Mouse (Mus musculus) forebrain, embryonic 12.5 days (tissue): ENCODE data around the gene Map3k3. TPM values are rescaled to one million over a fixed set of nuclear protein-coding genes. Genes with fewer than 3 reads are reported as not detected.
"Not testable (repeated sequence)": the region's sequence is repeated elsewhere in the genome, so short reads cannot be mapped to it uniquely, and the experiment has no call there.

Experiments used
- ATAC-seq: fragments of 200-750 bp; cut with Nextera tagmentation; 2 replicates; pipeline ENCODE4 v1.8.0; 2017; ENCODE audit warnings: moderate TSS enrichment; ENCODE audit not compliant: low FRiP score
- H3K27ac ChIP-seq: fragments of 300-500 bp; sonication (generic); 2 replicates; pipeline ENCODE4 v1.5.1; 2016; ENCODE audit warnings: mild to moderate bottlenecking
- H3K27me3 ChIP-seq: fragments of 300-500 bp; sonication (generic); 2 replicates; pipeline ENCODE4 v1.6.1; 2016; ENCODE audit warnings: mild to moderate bottlenecking
- H3K36me3 ChIP-seq: fragments of 300-500 bp; sonication (generic); replicated peaks from 2 replicates; pipeline ENCODE4 v1.6.1; 2016; ENCODE audit warnings: mild to moderate bottlenecking
- H3K4me1 ChIP-seq: fragments of 300-500 bp; sonication (generic); 2 replicates; pipeline ENCODE4 v1.6.1; 2016
- H3K4me2 ChIP-seq: fragments of 300-500 bp; sonication (generic); 2 replicates; pipeline ENCODE4 v1.6.1; 2016; ENCODE audit warnings: mild to moderate bottlenecking, moderate library complexity
- H3K4me3 ChIP-seq: fragments of 300-500 bp; sonication (generic); replicated peaks from 2 replicates; pipeline ENCODE4 v1.5.1; 2016; ENCODE audit warnings: mild to moderate bottlenecking
- H3K9ac ChIP-seq: fragments of 300-500 bp; sonication (generic); 2 replicates; pipeline ENCODE4 v1.6.1; 2016; ENCODE audit warnings: mild to moderate bottlenecking
- H3K9me3 ChIP-seq: fragments of 300-500 bp; sonication (generic); 2 replicates; pipeline ENCODE4 v1.6.1; 2016
- WGBS: fragments of 180-500 bp; shearing (Covaris S2); methylation state at CpG from one replicate; pipeline ENCODE4 v1.1.7; 2016; 5-methylcytosine and 5-hydroxymethylcytosine counted together
- polyA plus RNA-seq: library from polyadenylated mRNA; unstranded; fragments of >200 nt; fragmentation: Nextera tagmentation; extraction: Ambion mirVana; gene quantifications from 2 replicates; pipeline ENCODE4 v1.2.1, GENCODE M21; 2016

Gene Map3k3
- polyA plus RNA-seq, 1 experiment from 2014 or later: 22.6 TPM

DNA sequence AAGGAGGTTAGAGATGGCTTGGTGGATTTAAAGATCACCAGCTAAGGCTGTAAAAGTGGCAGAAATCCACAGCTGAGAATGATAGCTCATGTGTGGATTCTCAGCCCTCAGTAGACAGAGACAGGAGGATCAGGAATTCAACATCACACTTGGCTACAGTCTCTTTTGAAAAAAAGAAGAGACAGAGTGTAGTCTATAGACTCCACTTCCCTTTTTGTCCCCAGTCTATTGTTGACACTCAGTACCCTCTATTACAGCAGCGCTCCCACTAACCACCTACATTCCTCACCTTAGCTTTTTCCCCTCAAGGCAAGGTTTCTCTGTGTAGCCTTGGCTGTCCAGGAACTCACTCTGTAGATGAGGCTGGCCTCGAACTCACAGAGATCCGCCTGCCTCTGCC is 107.3 kb downstream of the Map3k3 start:
- no peaks in the 10 kb centered on the region for H3K27me3 ChIP-seq
- H3K9ac ChIP-seq: no peak overlapping the region
- peaks cover 11% of the 10 kb centered on the region for H3K4me1 ChIP-seq
- no peak overlapping the region for H3K27ac ChIP-seq
- no peak overlapping the region for H3K4me2 ChIP-seq
- 95% methylated on average over 3 of the region's 3 CpGs for WGBS
- no peak overlapping the region for H3K4me3 ChIP-seq
- H3K9me3 ChIP-seq: no peaks in the 10 kb centered on the region
- no peak for ATAC-seq
- H3K36me3 ChIP-seq: peaks cover 4% of the 10 kb centered on the region

- peaks cover 9% of the 10 kb centered on the region for H3K36me3 ChIP-seq
- no peaks in the 10 kb centered on the region for H3K9me3 ChIP-seq
- peak overlapping the region; percentile 79; the same call in 1 of the 2 replicates for H3K9ac ChIP-seq
- H3K27ac ChIP-seq: no peak overlapping the region
- peaks cover 11% of the 10 kb centered on the region for H3K4me1 ChIP-seq
- peak overlapping the region; percentile 70 for H3K4me3 ChIP-seq
- ATAC-seq: no peak
- H3K4me2 ChIP-seq: peak overlapping the region; percentile 75
- 93% methylated on average over 5 of the region's 5 CpGs for WGBS
- H3K27me3 ChIP-seq: no peaks in the 10 kb centered on the region
Observed at GRCm38 (mm10) chr11:106192241-106192640, 107.8 kb downstream of the Map3k3 start.

DNA sequence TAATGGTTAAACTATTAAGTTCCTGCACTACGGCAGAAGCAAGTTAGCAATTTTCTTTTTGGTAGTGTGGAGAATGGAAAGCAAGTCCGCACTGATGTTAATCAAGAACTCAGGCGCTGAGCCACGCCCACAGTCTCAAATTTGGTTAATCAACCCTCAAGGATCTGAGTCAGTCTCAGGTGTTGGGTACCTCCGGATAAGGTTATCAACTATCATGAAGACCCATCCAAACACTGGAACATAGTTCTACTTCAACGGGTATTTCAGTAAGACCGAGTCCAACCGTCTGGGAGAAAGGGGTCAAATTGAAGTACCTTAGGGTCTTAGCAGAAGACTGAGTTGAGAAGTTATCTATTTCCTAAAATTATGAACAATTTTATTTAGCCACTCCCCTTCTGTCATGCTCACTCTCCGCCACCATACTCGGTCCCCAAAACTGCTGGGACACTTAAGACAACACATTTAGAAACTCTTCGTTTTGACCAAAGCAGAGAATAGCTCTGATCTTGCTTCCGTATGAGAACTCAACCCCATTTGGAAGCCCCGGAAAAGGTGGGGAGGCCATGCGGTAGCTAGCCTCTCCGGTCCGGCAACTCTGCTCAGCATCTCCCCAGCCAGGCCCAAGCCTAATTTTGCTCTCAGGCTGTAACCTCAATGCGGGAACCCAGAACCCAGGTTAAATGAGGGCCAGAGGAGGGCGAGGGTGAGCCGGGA is 108.4 kb downstream of the Map3k3 start:
- Histone ChIP-seq H3K27ac (peak overlapping the region; percentile 88), H3K9ac (peak overlapping the region; percentile 79), H3K4me3 (peak overlapping the region; percentile 70), H3K36me3 (peaks cover 15% of the 10 kb centered on the region), H3K27me3 (no peaks in the 10 kb centered on the region), H3K4me1 (peaks cover 11% of the 10 kb centered on the region), H3K9me3 (no peaks in the 10 kb centered on the region), H3K4me2 (peak overlapping the region; percentile 75)
- WGBS: 12% methylated on average over 19 of the region's 19 CpGs
- ATAC-seq: peak; percentile 1; the same call in 1 of the 2 replicates

DNA sequence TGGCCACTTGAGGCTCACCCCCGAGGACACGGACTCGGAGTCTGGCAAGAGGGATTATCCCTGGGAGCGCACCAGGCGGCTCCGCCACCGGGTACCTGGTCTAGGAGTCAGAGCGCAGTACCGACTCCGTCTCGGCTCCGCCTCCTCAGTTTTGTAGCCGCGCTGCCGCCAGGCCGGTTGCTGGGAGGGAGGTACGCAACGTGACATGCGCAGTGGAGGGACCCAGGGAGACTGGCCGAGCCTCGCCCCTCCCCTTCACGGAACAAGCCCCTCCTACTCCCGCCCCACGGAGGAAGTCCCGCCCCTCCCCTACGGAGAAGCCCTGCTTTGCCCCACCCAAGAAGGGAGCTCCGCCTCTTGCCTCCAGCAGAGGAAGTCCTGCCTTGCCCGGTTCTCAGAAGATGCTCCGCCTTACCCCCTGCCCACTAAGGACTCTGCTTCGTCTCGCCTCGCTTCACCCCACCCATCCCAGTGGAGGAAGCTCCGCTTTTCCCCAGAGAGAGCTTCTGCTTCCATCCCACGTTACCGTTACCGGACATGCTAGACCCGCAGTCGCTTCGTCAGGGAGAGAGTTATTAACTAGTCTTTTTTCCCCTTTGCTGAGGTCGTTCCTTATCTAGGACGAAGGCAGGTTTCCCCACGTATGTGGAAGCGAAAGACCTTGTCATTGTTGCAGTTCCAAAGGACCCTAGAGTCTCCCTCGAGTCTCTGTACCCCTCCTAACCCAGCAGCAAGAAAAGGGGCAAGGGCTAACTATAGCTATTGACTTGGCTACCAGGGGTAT is 109.2 kb downstream of the Map3k3 start:
- H3K27ac ChIP-seq: peak overlapping the region; percentile 88
- under 1% methylated on average over 44 of the region's 44 CpGs for WGBS
- ATAC-seq: peak; percentile 96
- peaks cover 22% of the 10 kb centered on the region for H3K36me3 ChIP-seq
- no peaks in the 10 kb centered on the region for H3K27me3 ChIP-seq
- peak overlapping the region; percentile 75 for H3K4me2 ChIP-seq
- H3K9me3 ChIP-seq: no peaks in the 10 kb centered on the region
- H3K9ac ChIP-seq: peak overlapping the region; percentile 79
- peaks cover 11% of the 10 kb centered on the region for H3K4me1 ChIP-seq
- peak overlapping the region; percentile 70 for H3K4me3 ChIP-seq

GRCm38 (mm10) chr11:106194155-106194541 is 109.7 kb downstream of the Map3k3 start:
- peak overlapping the region; percentile 82 for H3K27ac ChIP-seq
- H3K4me3 ChIP-seq: peak overlapping the region; percentile 70
- no peak for ATAC-seq
- peaks cover 11% of the 10 kb centered on the region for H3K4me1 ChIP-seq
- H3K4me2 ChIP-seq: peak overlapping the region; percentile 75
- H3K27me3 ChIP-seq: no peaks in the 10 kb centered on the region
- peaks cover 26% of the 10 kb centered on the region for H3K36me3 ChIP-seq
- peak overlapping the region; percentile 60 for H3K9ac ChIP-seq
- whole genome bisulfite sequencing: 43% methylated on average over 3 of the region's 3 CpGs
- no peaks in the 10 kb centered on the region for H3K9me3 ChIP-seq

- H3K27ac ChIP-seq: no peak overlapping the region
- WGBS: 93% methylated on average over 7 of the region's 7 CpGs
- H3K4me3 ChIP-seq: no peak overlapping the region
- no peaks in the 10 kb centered on the region for H3K9me3 ChIP-seq
- ATAC-seq: no peak
- no peaks in the 10 kb centered on the region for H3K27me3 ChIP-seq
- H3K4me1 ChIP-seq: peaks cover 11% of the 10 kb centered on the region
- no peak overlapping the region for H3K4me2 ChIP-seq
- no peak overlapping the region for H3K9ac ChIP-seq
- H3K36me3 ChIP-seq: peaks cover 26% of the 10 kb centered on the region
Observed at GRCm38 (mm10) chr11:106194891-106195290, 110.5 kb downstream of the Map3k3 start.

GRCm38 (mm10) chr11:106195341-106195740 is 110.9 kb downstream of the Map3k3 start:
- H3K27ac ChIP-seq: no peak overlapping the region
- H3K4me1 ChIP-seq: peaks cover 11% of the 10 kb centered on the region
- peaks cover 26% of the 10 kb centered on the region for H3K36me3 ChIP-seq
- no peaks in the 10 kb centered on the region for H3K27me3 ChIP-seq
- no peak overlapping the region for H3K4me3 ChIP-seq
- ATAC-seq: no peak
- H3K4me2 ChIP-seq: no peak overlapping the region
- H3K9me3 ChIP-seq: no peaks in the 10 kb centered on the region
- no peak overlapping the region for H3K9ac ChIP-seq

GRCm38 (mm10) chr11:106198277-106198676 is 113.9 kb downstream of the Map3k3 start:
- Histone ChIP-seq H3K4me2 (no peak overlapping the region), H3K27me3 (no peaks in the 10 kb centered on the region), H3K9me3 (no peaks in the 10 kb centered on the region), H3K4me1 (peaks cover 3% of the 10 kb centered on the region; the same call in 1 of the 2 replicates), H3K4me3 (no peak overlapping the region), H3K9ac (no peak overlapping the region), H3K36me3 (peaks cover 53% of the 10 kb centered on the region), H3K27ac (no peak overlapping the region)
- ATAC-seq: no peak
- WGBS: 95% methylated on average over 4 of the region's 4 CpGs

DNA sequence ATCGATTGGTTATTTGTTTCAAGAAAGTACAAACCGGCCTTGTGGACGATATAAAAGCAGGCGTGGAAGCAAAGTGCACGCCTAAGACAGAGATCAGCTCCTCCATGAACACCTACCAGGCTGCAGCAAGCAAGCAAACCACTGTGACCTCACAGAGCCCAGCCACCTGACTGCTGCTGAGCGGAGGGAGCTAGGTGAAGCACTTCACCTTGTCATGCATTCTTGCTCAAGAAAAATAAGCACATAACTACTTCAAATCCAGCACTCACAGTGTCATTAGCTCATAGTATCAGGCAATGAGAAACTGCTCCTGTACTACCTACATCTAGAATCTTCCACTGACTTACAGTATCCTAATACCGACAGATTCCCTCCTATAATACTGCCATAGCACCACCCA is 115.6 kb downstream of the Map3k3 start:
- not testable (repeated sequence) for H3K4me3 ChIP-seq, H3K9me3 ChIP-seq, H3K9ac ChIP-seq, ATAC-seq, H3K27me3 ChIP-seq, H3K4me2 ChIP-seq, H3K27ac ChIP-seq, H3K4me1 ChIP-seq
- H3K36me3 ChIP-seq: peaks cover 67% of the 10 kb centered on the region
- 97% methylated on average over 7 of the region's 7 CpGs for WGBS

DNA sequence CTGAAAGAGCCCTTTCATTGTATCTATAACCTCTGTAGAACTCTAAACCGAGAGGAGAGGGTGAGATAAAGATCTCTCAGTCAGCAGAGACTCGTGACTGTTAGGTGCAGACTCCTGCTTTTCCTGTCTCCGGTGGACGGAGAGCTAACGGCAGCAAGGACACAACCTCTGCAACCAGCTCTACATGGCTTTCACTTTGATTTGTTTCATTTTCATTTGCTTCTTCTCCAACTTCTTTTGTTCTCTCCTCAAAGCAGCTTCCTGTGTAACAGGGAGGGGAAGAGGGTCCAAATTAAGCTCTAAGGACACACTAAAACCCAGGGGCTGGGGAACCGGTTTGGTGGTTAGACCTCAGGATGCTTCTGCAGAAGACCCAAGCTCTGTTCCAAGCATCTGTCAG is 116.3 kb downstream of the Map3k3 start:
- Histone ChIP-seq H3K27me3 (no peaks in the 10 kb centered on the region), H3K9me3 (no peaks in the 10 kb centered on the region), H3K4me1 (no peaks in the 10 kb centered on the region), H3K9ac (no peak overlapping the region), H3K4me2 (no peak overlapping the region), H3K36me3 (peaks cover 75% of the 10 kb centered on the region), H3K27ac (no peak overlapping the region), H3K4me3 (no peak overlapping the region)
- WGBS: 92% methylated on average over 6 of the region's 6 CpGs
- no peak for ATAC-seq

DNA sequence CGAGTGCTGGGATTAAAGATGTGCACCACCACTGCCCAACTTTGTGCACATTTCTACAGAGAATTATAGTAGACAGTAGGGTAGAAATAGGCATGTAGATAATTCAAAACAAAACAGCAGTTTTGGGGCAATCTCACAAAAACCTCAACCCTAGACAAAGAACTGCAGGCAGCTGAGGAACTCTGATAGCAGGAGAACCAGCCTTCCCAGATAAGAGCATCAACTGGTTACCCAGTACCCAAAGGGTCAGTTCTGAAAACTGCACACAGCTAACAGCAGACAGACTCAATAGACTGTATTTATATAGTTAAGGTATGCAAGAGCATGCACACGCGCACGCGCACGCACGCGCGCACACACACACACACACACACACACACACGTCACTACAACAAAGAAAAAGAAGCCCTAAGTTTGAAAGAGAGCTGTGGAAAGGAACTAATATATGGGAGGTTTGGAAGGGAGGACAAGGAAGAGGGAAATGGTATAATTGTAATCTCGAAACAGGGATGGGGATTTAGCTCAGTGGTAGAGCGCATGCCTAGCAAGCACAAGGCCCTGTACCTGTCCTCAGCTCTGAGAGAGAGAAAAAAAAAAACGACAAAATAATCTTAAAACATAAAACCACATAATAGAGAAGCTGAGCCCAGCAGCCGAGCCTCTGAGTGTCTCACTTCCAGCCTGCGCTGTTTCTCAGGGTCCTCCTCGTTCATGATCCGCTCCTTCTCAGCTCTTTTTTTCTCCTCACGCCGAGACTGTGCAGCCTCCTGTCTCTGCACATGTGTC is 117.1 kb downstream of the Map3k3 start:
- no peak overlapping the region for H3K9ac ChIP-seq
- 94% methylated on average over 19 of the region's 19 CpGs for WGBS
- no peaks in the 10 kb centered on the region for H3K27me3 ChIP-seq
- no peak overlapping the region for H3K4me2 ChIP-seq
- no peak overlapping the region for H3K4me3 ChIP-seq
- no peaks in the 10 kb centered on the region for H3K4me1 ChIP-seq
- no peak for ATAC-seq
- H3K27ac ChIP-seq: no peak overlapping the region
- peaks cover 74% of the 10 kb centered on the region for H3K36me3 ChIP-seq
- no peaks in the 10 kb centered on the region for H3K9me3 ChIP-seq

DNA sequence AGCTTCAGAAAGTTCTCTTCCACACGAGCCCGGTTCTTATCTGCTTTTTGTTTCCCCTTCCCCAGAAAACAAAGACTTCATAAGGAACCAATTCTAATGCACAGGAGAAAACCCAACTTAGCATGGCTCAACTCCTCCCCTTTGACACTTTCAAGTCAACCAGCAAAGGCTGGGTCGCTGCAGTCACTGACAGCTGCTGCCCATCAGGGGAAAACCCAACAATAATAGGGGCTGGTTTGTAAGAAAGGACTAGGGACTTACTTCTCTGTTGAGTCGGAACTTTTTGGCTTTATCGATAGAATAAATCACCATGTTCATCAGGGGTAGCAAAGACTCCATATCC is 117.7 kb downstream of the Map3k3 start, which contains the start of gene Strada:
Strada (minus strand) TSS at position 46 of the 343 bp plus-strand sequence.
- Histone ChIP-seq H3K4me3 (no peak within 1 kb of the TSS), H3K36me3 (peaks cover 74% of the 10 kb centered on the region), H3K27ac (no peak within 1 kb of the TSS), H3K4me1 (no peaks in the 10 kb centered on the region), H3K27me3 (no peaks in the 10 kb centered on the region), H3K9me3 (no peaks in the 10 kb centered on the region), H3K4me2 (no peak within 1 kb of the TSS), H3K9ac (no peak within 1 kb of the TSS)
- WGBS: 84% methylated on average over 5 of the region's 5 CpGs
- no peak for ATAC-seq
